8 mouse cellular contexts compared by ENCODE assay signal in the genomic region with DNA sequence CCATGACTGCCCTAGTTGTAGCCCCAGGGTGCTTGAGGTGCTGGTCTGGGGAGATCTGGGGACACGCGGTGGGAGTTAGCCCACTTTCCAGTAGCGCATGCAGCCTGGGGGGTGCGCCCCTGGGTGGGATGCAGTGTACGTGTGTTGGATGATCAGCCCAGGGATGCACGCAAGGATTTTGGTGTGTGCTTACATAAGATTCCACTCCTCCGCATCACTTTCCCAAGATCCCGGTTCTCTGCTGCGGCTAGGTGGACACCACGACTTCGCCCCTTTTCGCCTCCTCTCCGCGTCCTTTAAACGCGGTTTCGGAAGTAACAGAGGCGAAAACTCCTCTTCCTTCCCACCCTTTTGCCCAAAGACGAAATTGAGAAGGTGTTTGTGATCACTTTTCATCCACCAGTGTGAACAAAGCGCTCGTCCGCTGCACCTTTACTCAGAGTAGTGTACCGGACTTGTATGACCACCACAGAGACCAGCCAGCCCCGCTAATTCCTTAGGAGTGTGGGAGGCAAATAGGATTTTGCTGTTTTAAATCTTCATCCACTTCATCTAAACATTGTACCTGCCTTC. TPM values are rescaled to one million over a fixed set of nuclear protein-coding genes. Genes with fewer than 3 reads are reported as not detected.
DNase-seq lines count a peak whose midpoint lies in the region; ATAC-seq and TF ChIP-seq lines count a peak whose summit lies in the region.

No protein-coding gene starts in this region.

- H3K9me3 ChIP-seq in heart, embryonic 11.5 days (replicated peaks; ENCODE audit: control insufficient read depth, low read length): no peaks in the 10 kb centered on the region
- H3K9me3 ChIP-seq in ES-E14 (ENCODE audit: control insufficient read depth, insufficient read depth, low read depth, low read length): no peaks in the 10 kb centered on the region
- no peaks in the 10 kb centered on the region for H3K9me3 ChIP-seq in forebrain, embryonic 15.5 days
- H3K9me3 ChIP-seq in liver, embryonic 12.5 days (replicated peaks): 0 out of 2 replicates have a peak, but pooled peaks cover 3% of the 10 kb centered on the region
- no peaks in the 10 kb centered on the region for H3K9me3 ChIP-seq in stomach, embryonic 14.5 days (ENCODE audit: control insufficient read depth, low read depth, low read length)

- H3K4me2 ChIP-seq in heart, embryonic 11.5 days: peak overlapping the region; percentile 96
- H3K4me2 ChIP-seq in forebrain, embryonic 15.5 days (replicated peaks): peak overlapping the region; percentile 99
- H3K4me2 ChIP-seq in liver, embryonic 12.5 days: peak overlapping the region; percentile 75
- peak overlapping the region; percentile 98 for H3K4me2 ChIP-seq in stomach, embryonic 14.5 days (replicated peaks; ENCODE audit: low read depth, low read length)

- peak overlapping the region; percentile 85; the same call in 1 of the 2 replicates for H3K9ac ChIP-seq in heart, embryonic 11.5 days (ENCODE audit: low read depth, low read length)
- peak overlapping the region; percentile 92 for H3K9ac ChIP-seq in ES-E14 (ENCODE audit: insufficient read depth, low read depth, low read length, poor library complexity, severe bottlenecking)
- H3K9ac ChIP-seq in forebrain, embryonic 15.5 days (replicated peaks): peak overlapping the region; percentile 88
- H3K9ac ChIP-seq in liver, embryonic 12.5 days: 0 out of 2 replicates have a peak overlapping the region, but pooled peaks have one; percentile 17
- H3K9ac ChIP-seq in stomach, embryonic 14.5 days (replicated peaks; ENCODE audit: low read depth, low read length): peak overlapping the region; percentile 62

- intact Hi-C loops in heart, postnatal 36 days (cut with DNase I): loop anchor here (2.0 kb wide), 1 partner anchor 17 kb away; no protein-coding TSS in a partner anchor

- peaks cover 45% of the 10 kb centered on the region for H3K27me3 ChIP-seq in heart, embryonic 11.5 days (ENCODE audit: control insufficient read depth, insufficient read depth, low read length)
- H3K27me3 ChIP-seq in forebrain, embryonic 15.5 days: no peaks in the 10 kb centered on the region
- H3K27me3 ChIP-seq in liver, embryonic 12.5 days (replicated peaks): peaks cover 77% of the 10 kb centered on the region
- H3K27me3 ChIP-seq in stomach, embryonic 14.5 days (ENCODE audit: control insufficient read depth, insufficient read depth, low read length): 0 out of 2 replicates have a peak, but pooled peaks cover 11% of the 10 kb centered on the region

- H3K4me1 ChIP-seq in heart, embryonic 11.5 days (ENCODE audit: control insufficient read depth, insufficient read depth, low read length): 0 out of 2 replicates have a peak, but pooled peaks cover 5% of the 10 kb centered on the region
- peaks cover 2% of the 10 kb centered on the region in 2 experiments; a peak in 2 of 4 replicates for H3K4me1 ChIP-seq in ES-E14 (ENCODE audit: control insufficient read depth in 2 of 2, insufficient read depth in 2 of 2, low read length in 2 of 2, poor library complexity in 1 of 2)
- H3K4me1 ChIP-seq in forebrain, embryonic 15.5 days: peaks cover 31% of the 10 kb centered on the region
- H3K4me1 ChIP-seq in liver, embryonic 12.5 days: peaks cover 18% of the 10 kb centered on the region
- peaks cover 4% of the 10 kb centered on the region; the same call in 1 of the 2 replicates for H3K4me1 ChIP-seq in stomach, embryonic 14.5 days (ENCODE audit: control insufficient read depth, insufficient read depth, low read length)

- H3K4me3 ChIP-seq in heart, embryonic 11.5 days (ENCODE audit: low read depth, low read length): peak overlapping the region; percentile 67
- peak overlapping the region; percentile 89 to 94 for H3K4me3 ChIP-seq in ES-E14 (ENCODE audit: insufficient read depth in 1 of 2, low read depth in 1 of 2, low read length in 2 of 2, poor library complexity in 1 of 2, severe bottlenecking in 1 of 2)
- peak overlapping the region; percentile 90 for H3K4me3 ChIP-seq in forebrain, embryonic 15.5 days
- H3K4me3 ChIP-seq in liver, embryonic 12.5 days: peak overlapping the region; percentile 61
- H3K4me3 ChIP-seq in stomach, embryonic 14.5 days (ENCODE audit: low read depth, low read length): peak overlapping the region; percentile 71

- 4% methylated on average over 24 of the region's 24 CpGs for WGBS in heart, embryonic 11.5 days (ENCODE audit: insufficient replicate concordance)
- WGBS in forebrain, embryonic 15.5 days: 2% methylated on average over 24 of the region's 24 CpGs
- WGBS in liver, embryonic 12.5 days (ENCODE audit: insufficient replicate concordance): 9% methylated on average over 24 of the region's 24 CpGs
- WGBS in stomach, embryonic 14.5 days: 5% methylated on average over 24 of the region's 24 CpGs

- H3K36me3 ChIP-seq in heart, embryonic 11.5 days (ENCODE audit: control insufficient read depth, insufficient read depth, low read length): no peaks in the 10 kb centered on the region
- no peaks in the 10 kb centered on the region for H3K36me3 ChIP-seq in ES-E14 (ENCODE audit: control insufficient read depth, insufficient read depth, low read length, poor library complexity, severe bottlenecking)
- H3K36me3 ChIP-seq in forebrain, embryonic 15.5 days: no peaks in the 10 kb centered on the region
- no peaks in the 10 kb centered on the region for H3K36me3 ChIP-seq in liver, embryonic 12.5 days
- H3K36me3 ChIP-seq in stomach, embryonic 14.5 days (ENCODE audit: control insufficient read depth, insufficient read depth, low read length): no peaks in the 10 kb centered on the region

- no peak for ATAC-seq in heart, embryonic 11.5 days (replicated peaks; ENCODE audit: insufficient number of reproducible peaks, low FRiP score, low TSS enrichment)
- no peak for ATAC-seq in forebrain, embryonic 15.5 days (replicated peaks)
- no peak for ATAC-seq in liver, embryonic 12.5 days
- no peak for ATAC-seq in stomach, embryonic 14.5 days (ENCODE audit: insufficient number of reproducible peaks, insufficient read depth, low FRiP score, low read depth)

- in situ Hi-C loops in ES-E14 (cut with MboI; ENCODE audit: low sequenced_read_pairs in 2 of 2, unreplicated experiment in 2 of 2): no loop called here

- DNase-seq in heart, postnatal 36 days: no peak
- DNase-seq in ES-E14 (ENCODE audit: low read depth, low spot score): no peak
- no peak for DNase-seq in gastrocnemius, postnatal 10 days
- DNase-seq in lung, postnatal 14 days: no peak

- H3K27ac ChIP-seq in heart, embryonic 11.5 days (ENCODE audit: low read depth, low read length): no peak overlapping the region
- H3K27ac ChIP-seq in ES-E14 (ENCODE audit: insufficient read depth, low read depth, low read length, poor library complexity, severe bottlenecking): no peak overlapping the region
- peak overlapping the region; percentile 14; the same call in 1 of the 2 replicates for H3K27ac ChIP-seq in forebrain, embryonic 15.5 days (replicated peaks)
- H3K27ac ChIP-seq in liver, embryonic 12.5 days: no peak overlapping the region
- H3K27ac ChIP-seq in stomach, embryonic 14.5 days (ENCODE audit: low read length): no peak overlapping the region

TF ChIP-seq in ES-E14, 5 proteins besides CTCF, POLR2A, EP300 and RAD21:
- no peak for TF ChIP-seq ZNF384 (IDR thresholded peaks at IDR 0.05; ENCODE audit: low read depth, low read length)
- TF ChIP-seq HCFC1 (IDR thresholded peaks at IDR 0.05; ENCODE audit: borderline replicate concordance, insufficient read depth, low read length): no peak
- no peak for TF ChIP-seq ZC3H11A (IDR thresholded peaks at IDR 0.05; ENCODE audit: borderline replicate concordance, low read depth, low read length)
- TF ChIP-seq CHD2 (IDR thresholded peaks at IDR 0.05; ENCODE audit: low read depth, low read length): no peak
- TF ChIP-seq MAFK (IDR thresholded peaks at IDR 0.05; ENCODE audit: insufficient read depth, low read depth, low read length): no peak

RNA-seq across cellular contexts. Expression of gene Clstn1, which starts 1.4 kb away (rescaled TPM):
- 12.3 and 18.1 TPM in 2 replicates for polyA plus RNA-seq in heart, embryonic 11.5 days (2014; fragmentation: Nextera tagmentation; extraction: Ambion mirVana)
- 10 to 100 TPM; 89.5 to 92.1 TPM for total RNA-seq in heart, postnatal 36 days (2021)
- total RNA-seq in ES-E14 (2012; rRNA removed): 115 and 254 TPM in 2 replicates
- polyA plus RNA-seq in forebrain, embryonic 15.5 days (2015; fragmentation: Nextera tagmentation; extraction: Ambion mirVana): 107 and 111 TPM in 2 replicates
- polyA plus RNA-seq in liver, embryonic 12.5 days (2016; fragmentation: Nextera tagmentation; extraction: Ambion mirVana): 6.2 and 6.9 TPM in 2 replicates
- polyA plus RNA-seq in stomach, embryonic 14.5 days (2014; fragmentation: Nextera tagmentation; extraction: Ambion mirVana): 22.9 and 24.6 TPM in 2 replicates
- total RNA-seq in gastrocnemius, postnatal 10 days (2021): 10 to 100 TPM; 63.5 to 69.0 TPM

Comparison
In these comparisons a context has a peak if more than half of its experiments do, and no peak if none do; other contexts are left out.
1. H3K9ac ChIP-seq: peak in every context shown above with its lines; median percentile 92 in ES-E14; 88 in forebrain, embryonic 15.5 days; 85 in heart, embryonic 11.5 days; 62 in stomach, embryonic 14.5 days; 17 in liver, embryonic 12.5 days.